Mouse (Mus musculus): ENCODE measurements around the gene Cav1.

GRCm38 (mm10) chr6:17348011-17348410 is 41.9 kb downstream of the Cav1 start:
- TF ChIP-seq GATA1 (IDR thresholded peaks at IDR 0.05; ENCODE audit: low read length), result no peak
- no peak for TF ChIP-seq TAL1 (IDR thresholded peaks at IDR 0.05; ENCODE audit: low read length)
